Mouse (Mus musculus): ENCODE data around the gene Tceal9.

DNA sequence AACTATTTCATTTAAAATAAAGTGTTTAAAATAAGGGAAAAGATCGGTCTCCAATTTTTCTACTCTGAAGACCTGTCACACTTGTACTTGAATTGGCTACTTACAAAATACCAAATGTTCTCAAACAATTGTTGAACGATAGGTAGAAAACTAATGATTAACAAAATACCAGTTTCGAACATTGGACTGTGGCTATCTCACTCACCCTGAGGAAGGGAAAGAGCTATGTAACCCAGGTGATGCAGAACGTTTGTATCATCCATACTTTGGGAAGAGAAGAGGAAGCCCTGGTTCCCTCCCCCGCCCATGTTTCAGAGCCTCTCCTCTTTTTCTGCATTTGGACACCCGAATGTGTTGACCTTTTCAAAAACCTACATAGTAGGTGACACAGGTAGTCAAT, 40.5 kb upstream of the Tceal9 start:
- no peak for TF ChIP-seq CTCF (IDR thresholded peaks at IDR 0.05; ENCODE audit: control insufficient read depth, insufficient read depth, insufficient read length)
- TF ChIP-seq MAX (IDR thresholded peaks at IDR 0.05) = no peak
- TF ChIP-seq USF1 (IDR thresholded peaks at IDR 0.05; ENCODE audit: low read depth) = no peak
- TF ChIP-seq MYOD1 (IDR thresholded peaks at IDR 0.05; ENCODE audit: control insufficient read depth, insufficient read length, low read depth) = no peak
- no peak for TF ChIP-seq MYOG (IDR thresholded peaks at IDR 0.05; ENCODE audit: control insufficient read depth, extremely low read depth, insufficient read length)
- TF ChIP-seq CEBPB (IDR thresholded peaks at IDR 0.05; ENCODE audit: low read depth) = no peak

Measured in C2C12 (cell line).